Mouse (Mus musculus): ENCODE results near the gene G6pc.
"Not testable (repeated sequence)": the region's sequence is repeated elsewhere in the genome, so short reads cannot be mapped to it uniquely, and the experiment has no call there.

Gene G6pc

DNA sequence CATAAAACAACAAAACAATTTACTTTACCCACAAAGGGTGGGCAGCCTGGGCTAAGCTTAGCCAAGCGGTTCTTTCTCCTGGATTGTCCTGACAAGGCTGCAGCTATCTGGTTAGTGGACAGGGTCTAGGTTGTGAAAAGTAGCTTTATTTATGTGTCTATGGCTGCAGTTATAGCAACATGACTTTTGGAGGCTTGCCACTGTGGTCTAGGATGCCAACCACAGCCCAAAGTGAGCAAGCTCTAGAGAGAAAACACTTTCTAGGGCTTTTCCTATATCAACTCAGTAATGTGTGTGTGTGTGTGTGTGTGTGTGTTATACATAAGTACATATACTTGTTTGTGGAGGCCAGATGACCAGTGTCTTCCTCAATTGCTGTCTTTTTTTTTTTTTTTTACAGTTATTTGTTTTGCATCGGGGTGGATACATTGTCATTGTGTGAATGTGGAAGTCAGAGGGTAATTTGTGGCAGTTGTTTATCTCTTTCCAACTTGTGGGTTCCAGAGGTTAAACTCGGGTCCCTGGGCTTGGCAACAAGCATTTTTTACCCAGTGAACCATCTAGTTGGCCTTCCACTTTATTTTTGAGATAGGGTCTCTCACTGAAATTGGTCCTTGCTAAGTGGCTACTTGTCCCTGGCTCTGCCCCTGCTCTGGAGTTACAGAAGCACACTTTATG lies 9.7 kb upstream of the G6pc start:
- peak; percentile 86 for DNase-seq (ENCODE audit: low spot score)

DNA sequence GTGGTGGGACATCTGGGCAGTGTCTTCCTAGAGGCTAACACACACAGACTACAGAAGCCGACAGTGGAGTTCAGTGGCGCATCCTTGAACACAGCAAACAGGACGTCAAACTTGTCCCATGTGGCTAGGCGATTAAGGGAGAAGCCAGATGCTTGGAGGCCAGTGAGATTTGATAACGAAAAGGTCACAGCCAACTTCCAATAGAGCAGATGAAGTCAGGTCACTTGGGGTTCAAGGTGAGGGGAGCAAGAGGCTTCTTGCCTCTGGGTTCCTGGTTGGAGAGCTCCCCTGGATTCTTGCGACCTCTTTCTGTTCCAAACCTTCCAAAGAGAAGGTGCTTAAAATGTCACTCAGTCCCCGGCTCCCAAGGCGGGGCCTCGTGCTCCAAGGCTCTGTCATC lies 7.6 kb upstream of the G6pc start:
- no peak for DNase-seq (ENCODE audit: low spot score)

DNA sequence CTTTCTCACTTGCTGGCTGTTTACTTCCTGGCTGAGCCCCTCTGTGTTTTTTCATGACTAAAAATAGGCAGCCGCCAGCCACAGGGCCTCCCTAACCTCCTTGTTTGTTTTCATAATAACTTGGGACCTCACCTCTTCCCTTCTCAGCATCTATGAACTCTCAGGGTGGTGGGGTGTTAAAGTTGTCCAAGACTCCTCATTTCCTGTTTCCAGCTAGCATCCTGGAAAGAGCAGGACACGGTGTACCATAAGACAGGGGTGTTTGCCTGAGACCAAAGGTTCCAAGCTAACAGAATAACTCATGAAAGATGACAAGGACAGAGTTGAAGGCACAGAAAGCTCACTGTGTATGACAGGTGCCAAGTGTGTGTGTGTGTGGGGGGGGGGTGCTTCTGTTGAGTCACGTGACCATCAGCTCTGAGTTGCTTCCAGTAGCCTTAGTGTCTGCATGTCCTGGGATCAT lies 6.7 kb upstream of the G6pc start:
- DNase-seq (ENCODE audit: low spot score) = peak; percentile 85

DNA sequence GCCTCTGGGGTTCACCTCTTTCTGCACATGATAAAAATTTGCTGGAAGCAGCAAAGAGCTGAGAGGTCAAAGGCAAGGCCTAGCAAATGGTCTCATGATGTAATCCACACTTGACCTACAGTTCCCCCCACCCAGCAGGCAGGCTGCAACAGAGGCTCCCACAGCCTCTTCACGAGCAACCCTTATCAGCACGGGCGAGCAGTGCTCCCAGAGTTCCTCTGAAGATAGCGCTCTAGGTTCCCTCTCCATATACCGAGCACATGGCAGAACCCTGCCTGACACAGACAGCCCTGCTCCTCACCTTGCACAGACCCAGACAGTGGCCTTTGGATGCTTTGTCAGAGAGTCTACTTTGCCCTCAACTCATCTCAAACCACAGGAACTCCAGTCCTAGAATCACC lies 2.8 kb upstream of the G6pc start:
- peak; percentile 66 for DNase-seq (ENCODE audit: low spot score)

DNA sequence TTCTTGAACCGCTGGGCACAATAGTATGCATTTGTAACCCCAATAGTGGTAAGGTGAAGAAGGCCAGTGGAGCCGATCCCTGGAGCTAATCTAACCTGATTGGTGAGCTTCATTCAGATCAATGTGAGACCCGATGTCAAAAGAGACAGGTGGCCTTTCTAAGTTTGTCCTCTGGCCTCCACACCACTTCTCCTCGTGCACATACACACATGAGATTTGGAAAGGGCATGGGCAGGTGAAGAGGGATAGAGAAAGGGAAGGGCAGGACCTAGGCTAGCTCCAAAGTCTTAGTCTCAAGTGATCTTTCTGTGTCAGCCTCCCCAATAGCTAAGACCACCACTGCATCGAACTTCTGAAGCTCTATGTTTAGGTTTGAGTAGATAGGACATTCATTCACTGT lies 2.8 kb downstream of the G6pc start:
- DNase-seq (ENCODE audit: low spot score) = no peak

DNA sequence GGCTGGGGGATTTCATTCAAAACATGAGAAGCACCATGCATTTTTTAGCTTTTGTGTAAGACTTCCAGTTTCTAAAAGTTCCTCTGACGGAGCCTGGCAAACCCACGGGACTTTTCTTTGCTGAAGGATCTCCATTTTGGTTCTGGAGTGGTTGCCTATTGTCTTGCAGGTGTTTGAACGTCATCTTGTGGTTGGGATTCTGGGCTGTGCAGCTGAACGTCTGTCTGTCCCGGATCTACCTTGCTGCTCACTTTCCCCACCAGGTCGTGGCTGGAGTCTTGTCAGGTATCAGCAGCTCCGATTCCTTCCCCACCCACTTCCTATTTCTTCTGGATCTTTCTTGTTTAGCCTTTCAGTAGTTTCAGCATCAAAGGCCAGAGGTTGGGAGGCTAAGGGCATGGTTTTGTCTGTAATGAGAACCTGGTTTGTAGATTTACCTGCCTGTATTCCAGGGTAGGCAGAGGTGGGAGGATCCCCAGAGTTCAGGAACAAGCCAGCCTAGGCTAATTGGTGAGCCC lies 7.1 kb downstream of the G6pc start:
- DNase-seq (ENCODE audit: low spot score) = no peak

DNA sequence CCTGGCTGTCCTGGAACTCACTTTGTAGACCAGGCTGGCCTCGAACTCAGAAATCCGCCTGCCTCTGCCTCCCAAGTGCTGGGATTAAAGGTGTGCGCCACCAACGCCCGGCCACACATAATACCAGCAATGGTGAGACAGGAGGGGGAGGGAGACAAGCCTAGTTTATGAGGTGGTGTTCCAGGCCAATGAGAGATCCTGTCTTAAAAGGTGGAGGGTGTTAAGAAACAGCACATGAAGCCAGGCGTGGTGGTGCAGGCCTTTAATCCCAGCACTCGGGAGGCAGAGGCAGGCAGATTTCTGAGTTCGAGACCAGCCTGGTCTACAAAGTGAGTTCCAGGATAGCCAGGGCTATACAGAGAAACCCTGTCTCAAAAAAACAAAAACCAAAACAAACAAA lies 10.8 kb downstream of the G6pc start:
- not testable (repeated sequence) for DNase-seq (ENCODE audit: low spot score)

DNA sequence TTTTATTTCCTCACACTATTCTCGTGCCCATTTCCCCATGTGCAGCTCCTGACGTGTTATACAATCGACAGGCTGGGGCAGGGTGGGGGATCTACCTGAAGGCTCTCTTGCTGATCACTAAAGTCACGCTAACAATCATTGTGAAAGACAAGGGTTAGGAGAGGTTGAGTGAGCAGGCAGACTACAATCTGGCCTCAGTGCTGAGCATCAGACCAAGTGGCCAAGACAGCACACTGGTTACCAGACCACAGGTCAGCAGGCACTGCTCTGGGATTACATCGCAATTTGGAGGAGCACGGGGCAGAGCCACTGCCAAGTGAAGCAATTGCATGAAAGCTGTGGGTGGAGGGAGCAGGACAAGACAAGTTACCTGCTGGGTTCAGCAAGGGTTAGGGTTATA lies 11.6 kb downstream of the G6pc start:
- peak; percentile 97 for DNase-seq (ENCODE audit: low spot score)

DNA sequence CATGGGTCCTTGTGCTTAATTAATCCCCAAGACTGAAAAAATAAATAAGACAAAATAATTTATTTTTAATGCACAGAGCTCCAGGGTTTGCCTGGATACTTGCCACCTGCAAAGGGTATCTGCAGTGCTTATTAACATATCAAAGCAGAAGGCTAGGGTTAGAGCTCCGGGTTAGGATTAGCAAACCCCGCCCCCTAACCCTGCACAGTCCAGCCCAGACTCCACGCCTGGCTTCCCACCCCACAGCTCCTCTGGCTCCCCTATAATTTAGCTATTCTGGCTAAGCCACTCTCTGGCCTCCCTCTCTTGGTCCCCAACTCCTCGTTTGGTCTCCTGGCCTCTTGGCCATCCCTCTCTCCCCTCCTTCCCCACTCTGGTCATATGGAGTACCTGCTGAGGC lies 14.5 kb downstream of the G6pc start:
- DNase-seq (ENCODE audit: low spot score) = no peak

DNA sequence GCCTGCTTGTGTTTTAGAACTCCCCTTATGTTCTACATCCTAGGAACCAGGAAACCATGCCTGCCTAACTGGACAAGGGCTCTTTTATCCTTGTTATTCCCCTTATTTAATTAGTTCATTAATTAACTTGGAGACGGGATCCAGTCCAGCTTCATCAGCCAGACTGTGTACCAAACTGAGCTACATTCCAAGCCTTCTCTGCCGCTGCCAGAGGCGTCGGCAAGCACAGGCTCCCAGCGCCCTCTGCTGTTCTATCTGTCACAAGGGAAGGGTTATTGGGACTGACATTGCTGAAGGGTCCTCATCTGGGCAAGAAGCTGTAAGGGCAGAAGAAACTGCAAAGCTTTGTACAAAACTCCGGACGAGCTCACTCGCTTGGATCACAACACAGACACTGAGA lies 27.7 kb downstream of the G6pc start:
- DNase-seq (ENCODE audit: low spot score) = peak; percentile 94

DNA sequence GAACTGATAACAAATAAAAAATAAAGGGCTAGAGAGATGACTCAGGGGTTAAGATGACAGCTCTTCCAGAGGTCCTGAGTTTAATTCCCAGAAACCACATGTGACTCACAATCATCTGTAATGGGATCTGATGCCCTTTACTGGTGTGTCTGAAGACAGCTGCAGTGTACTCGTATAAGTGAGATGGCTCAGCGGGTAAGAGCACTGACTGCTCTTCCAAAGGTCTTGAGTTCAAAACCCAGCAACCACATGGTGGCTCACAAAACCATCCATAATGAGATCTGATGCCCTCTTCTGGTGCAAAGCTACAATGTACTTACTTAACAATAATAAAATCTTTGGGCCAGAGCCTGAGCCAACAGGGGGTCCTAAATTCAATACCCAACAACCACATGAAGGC lies 47.9 kb downstream of the G6pc start:
- peak; percentile 36 for DNase-seq (ENCODE audit: low spot score)

DNA sequence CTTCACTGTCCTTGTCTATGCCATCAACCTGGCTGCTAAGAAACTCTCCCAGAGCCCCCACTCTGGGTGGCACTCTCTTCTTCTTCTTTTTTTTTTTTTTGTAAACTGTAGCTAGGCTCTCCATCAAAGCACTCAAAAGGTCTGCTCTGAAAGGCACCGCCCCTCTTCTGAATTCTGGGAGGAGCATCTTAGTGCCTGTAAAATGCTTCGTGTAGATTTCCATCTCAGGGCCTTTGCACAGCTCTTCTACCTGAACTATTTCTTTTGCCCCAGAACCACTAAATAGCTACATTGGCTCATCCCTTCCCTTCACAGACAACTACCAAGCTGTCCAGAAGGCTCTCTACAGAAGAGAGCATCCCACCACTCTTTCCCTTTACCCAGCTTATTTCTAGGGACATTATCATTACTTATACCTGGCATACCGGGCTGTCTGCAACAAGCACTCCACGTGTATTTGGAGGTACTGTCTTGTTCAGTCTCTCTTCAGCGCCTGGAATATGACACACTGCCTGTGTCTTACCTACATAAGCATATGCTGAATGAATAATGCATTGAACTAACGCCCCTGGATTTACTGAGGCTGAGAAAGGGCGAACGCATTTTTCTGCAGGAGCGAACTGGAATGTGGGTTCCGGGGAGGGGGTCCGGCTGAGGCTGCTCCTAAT lies 49.2 kb downstream of the G6pc start:
- peak; percentile 62 for DNase-seq (ENCODE audit: low spot score)

DNA sequence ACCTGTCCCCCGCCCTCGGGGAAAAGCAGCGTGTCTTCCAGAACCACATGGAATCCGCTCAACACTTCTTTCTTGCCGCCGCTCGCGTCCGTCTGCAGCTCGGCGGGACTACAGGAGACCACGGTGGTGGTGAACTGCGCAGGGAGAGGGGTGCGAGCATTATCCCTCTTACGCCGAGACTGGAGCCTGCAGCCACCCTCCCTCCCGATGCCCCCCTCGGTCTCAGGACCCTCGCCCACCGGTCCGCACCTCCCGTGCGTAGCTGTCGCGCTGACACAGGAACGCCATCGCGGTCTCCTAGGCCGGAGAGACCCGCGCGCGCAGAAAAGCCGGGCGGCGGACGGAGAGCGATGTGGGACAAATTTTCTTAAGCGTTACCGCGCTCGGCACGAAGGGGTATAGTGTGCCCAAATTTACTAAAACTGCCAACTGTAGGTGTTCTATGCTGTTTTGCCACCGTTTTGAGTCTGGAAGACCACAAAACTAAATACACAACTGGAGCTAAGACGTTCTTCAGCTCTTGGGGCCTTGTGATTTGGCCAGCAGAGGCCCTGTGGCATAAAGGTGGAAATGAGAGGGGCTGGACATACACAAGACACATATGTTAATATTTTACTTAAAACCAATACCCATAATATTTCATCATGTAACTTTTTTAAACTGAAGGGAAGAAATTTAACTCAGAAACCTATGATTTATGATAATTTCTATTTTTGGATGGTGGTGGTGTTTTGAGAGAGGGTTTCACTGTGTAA lies 49.9 kb downstream of the G6pc start, which contains the start of gene Aarsd1:
TSS of gene Aarsd1 (minus strand) at position 515 of the 755 bp plus-strand sequence.
- DNase-seq (ENCODE audit: low spot score) = peak; percentile 75

DNA sequence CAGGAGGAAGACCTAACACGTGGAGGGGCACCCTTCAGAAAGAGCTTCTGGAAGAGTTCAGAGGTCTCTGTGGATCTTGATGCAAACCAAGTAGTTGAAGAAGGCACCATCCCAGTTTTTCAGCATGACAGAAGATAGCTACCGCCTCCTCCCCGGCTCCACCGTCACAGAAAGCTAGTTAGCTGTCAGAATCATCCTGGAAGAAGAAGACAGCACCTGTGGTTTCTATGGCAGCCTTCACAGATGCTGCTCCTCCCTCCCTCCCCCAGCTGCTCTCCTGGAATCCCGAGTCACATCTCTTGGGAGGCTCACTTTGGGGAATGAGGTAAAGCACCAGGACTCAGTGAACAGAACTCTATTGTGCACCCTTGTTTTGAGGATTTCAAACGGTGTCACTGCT lies 51.6 kb downstream of the G6pc start:
- DNase-seq (ENCODE audit: low spot score) = no peak

DNA sequence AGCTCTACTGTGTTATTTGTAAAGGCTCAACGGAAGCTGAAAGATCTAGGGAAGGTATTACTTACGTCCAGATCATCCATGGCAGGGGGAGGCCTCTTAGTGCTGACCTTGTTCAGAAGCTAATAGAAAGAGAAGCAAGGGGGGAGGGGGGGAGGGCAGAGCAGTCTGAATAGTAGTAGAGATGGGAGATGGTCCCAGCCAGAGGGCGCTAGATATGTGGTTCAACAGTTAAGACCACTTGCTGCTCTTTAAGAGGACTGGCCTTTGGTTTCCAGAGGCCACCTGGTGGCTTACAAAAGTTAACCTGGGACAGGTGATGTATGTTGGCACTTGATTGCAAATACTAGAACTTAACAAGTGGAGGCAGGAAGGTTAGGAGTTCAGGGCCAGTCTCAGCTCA lies 52.2 kb downstream of the G6pc start:
- no peak for DNase-seq (ENCODE audit: low spot score)

DNA sequence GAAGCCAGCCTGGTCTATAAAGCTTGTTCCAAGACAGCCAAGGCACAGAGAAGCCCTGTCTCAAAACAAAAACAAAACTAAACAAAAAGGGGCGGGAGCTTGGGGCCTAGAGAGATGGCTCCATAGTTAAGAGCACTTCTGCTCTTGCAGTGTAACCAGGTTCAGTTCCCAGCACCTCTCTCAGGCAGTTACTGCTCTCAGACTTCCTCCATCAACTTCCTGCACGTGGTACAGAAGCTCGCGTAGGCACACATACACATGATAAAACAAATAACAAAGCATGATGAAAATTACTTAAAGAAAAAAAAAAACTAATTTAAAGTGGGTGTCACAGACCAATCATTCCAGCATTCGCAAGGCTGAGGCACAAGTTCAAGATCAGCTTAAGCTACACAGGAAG lies 52.8 kb downstream of the G6pc start:
- no peak for DNase-seq (ENCODE audit: low spot score)

DNA sequence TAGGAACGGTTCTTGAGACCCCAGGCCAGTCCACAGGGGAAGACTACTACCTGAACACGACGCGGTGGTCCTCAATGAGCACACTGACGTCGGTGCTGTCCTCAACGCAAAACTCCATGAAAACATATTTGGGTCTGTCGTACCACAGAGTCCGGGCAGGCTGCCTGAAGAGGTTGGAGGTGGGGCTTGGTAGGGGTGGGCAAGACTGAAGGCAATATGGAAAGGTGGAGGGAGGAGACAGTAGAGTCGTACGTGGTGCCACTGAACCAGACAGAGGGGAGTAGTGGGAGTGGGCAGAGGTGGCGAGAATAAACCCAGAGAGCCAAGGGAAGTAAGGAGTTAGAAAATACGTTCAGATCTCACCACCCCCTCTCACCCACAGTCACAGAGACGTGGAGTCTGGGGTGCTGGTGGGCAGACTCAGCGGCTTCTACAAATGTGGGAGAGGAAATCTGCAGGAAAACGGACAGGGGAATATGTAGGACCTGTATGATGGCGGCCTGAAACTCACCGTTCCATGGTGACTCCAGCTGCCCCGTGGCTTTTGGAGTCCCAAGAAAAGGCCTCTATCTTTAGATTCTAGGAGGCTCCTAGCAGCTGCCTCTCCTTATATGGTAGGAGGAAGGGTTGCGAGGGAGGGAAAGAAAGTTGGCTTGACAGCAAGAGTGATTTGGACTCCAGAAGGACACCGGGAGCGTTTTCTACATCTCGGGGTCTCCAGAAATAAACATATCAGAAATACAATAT lies 56.9 kb downstream of the G6pc start, which contains the start of gene Gm27029:
TSS of gene Gm27029 (minus strand) at position 692 of the 747 bp plus-strand sequence.
- no peak for DNase-seq (ENCODE audit: low spot score)

DNA sequence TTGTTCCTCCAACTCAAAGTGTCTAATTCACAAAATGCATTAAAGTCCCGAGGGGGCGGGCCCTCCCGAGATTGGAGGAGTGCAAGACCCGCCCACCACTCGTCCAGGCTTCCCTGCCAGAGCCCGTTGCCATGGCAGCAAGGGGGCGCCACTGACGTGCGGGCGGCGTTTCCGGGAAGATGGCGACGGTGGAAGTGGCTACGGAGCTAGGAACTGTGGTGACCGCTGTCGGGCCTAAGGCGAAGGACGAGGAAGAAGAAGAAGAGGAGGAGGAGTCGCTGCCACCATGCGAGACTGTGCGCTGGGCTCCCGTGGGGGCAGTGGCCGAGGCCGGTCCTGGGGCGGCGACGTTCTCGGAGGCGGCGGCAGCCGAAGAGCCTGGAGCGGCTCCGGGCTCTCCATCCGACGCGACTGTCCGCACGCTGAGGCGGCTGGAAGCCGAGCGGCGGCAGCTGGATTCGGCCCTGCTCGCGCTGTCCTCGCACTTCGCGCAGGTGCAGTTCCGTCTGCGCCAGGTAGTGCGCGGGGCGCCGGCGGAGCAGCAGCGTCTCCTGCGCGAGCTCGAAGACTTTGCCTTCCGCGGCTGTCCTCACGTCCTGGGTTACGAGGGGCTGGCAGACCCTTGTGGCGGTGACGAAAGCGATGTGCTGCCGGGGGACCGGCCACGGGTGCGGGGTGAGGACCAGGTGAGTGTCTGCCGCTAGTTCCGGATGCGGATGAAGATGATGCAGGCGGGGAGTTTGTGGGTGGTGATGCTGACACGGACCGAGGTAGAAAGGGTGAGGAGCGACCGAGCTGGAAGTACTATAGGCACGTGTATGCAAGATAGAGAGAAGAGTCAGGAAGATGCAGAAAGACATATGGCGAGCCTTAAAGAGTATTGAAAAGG lies 57.8 kb downstream of the G6pc start, which contains the start of the genes Rundc1 and Ptges3l:
TSS of gene Rundc1 (plus strand) at position 161 of the 889 bp plus-strand sequence.
TSS of gene Ptges3l (minus strand) at position 409 of the 889 bp plus-strand sequence.
- DNase-seq (ENCODE audit: low spot score) = peak; percentile 98

DNA sequence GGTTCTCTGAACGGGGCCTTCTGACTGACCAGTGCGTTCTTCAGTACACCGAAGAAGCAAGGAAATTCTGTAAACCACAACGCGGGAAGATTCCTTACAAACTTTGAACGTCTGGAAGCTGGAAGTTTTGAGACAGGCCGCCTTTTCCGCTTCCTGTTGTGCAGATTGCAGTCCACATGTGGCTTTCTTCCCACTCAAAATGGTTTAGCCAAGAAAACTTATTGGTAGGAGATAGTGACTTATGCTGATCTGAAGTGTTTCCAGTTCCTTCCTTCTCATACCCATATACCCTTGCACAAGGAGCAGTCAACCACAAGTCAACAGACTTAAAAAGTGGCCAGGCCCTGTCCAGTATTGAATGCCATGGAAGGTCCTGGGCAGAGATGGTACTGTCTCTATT lies 58.8 kb downstream of the G6pc start:
- DNase-seq (ENCODE audit: low spot score) = no peak

All from adipocyte (in vitro differentiated cells).